Mouse (Mus musculus): ENCODE results near the gene Strip1.

Strip1 gene

GRCm38 (mm10) chr3:107627641-107628040, 3.9 kb downstream of the Strip1 start:
- DNase-seq (ENCODE audit: low spot score in 2 of 2): peak in 1 of 2 experiments; percentile 40

GRCm38 (mm10) chr3:107626751-107627150, 4.7 kb downstream of the Strip1 start:
- peak in 1 of 2 experiments; percentile 53 for DNase-seq (ENCODE audit: low spot score in 2 of 2)

GRCm38 (mm10) chr3:107625536-107625935, 6.0 kb downstream of the Strip1 start:
- peak in 1 of 2 experiments; percentile 55 for DNase-seq (ENCODE audit: low spot score in 2 of 2)

- peak; percentile 8 to 51 for DNase-seq (ENCODE audit: low spot score in 2 of 2)
These were observed 7.1 kb downstream of the Strip1 start for GRCm38 (mm10) chr3:107624424-107624823.

GRCm38 (mm10) chr3:107622537-107622936, 9.0 kb downstream of the Strip1 start:
- peak in 1 of 2 experiments; percentile 52 for DNase-seq (ENCODE audit: low spot score in 2 of 2)

- DNase-seq (ENCODE audit: low spot score in 2 of 2): peak; percentile 9 to 58
These were observed 10.0 kb downstream of the Strip1 start for GRCm38 (mm10) chr3:107621286-107622075.

- peak in 1 of 2 experiments; percentile 50 for DNase-seq (ENCODE audit: low spot score in 2 of 2)
These were observed 11.6 kb downstream of the Strip1 start for GRCm38 (mm10) chr3:107619911-107620310.

- DNase-seq (ENCODE audit: low spot score in 2 of 2): no peak
These were observed 13.7 kb downstream of the Strip1 start for GRCm38 (mm10) chr3:107617800-107618199.

- DNase-seq (ENCODE audit: low spot score in 2 of 2): peak; percentile 62 to 86
These were observed 18.5 kb downstream of the Strip1 start for GRCm38 (mm10) chr3:107612902-107613525.

GRCm38 (mm10) chr3:107611394-107611793, 20.1 kb downstream of the Strip1 start:
- no peak for DNase-seq (ENCODE audit: low spot score in 2 of 2)

GRCm38 (mm10) chr3:107609376-107609775, 22.1 kb downstream of the Strip1 start:
- DNase-seq (ENCODE audit: low spot score in 2 of 2): no peak

- DNase-seq (ENCODE audit: low spot score in 2 of 2): no peak
These were observed 22.7 kb downstream of the Strip1 start for GRCm38 (mm10) chr3:107608808-107609207.

- DNase-seq (ENCODE audit: low spot score in 2 of 2): no peak
These were observed 24.3 kb downstream of the Strip1 start for GRCm38 (mm10) chr3:107607221-107607620.

- peak; percentile 44 to 84 for DNase-seq (ENCODE audit: low spot score in 2 of 2)
These were observed 26.2 kb downstream of the Strip1 start for GRCm38 (mm10) chr3:107605304-107605703.

- DNase-seq (ENCODE audit: low spot score in 2 of 2): no peak
These were observed 31.4 kb downstream of the Strip1 start for GRCm38 (mm10) chr3:107600127-107600526.

- no peak for DNase-seq (ENCODE audit: low spot score in 2 of 2)
These were observed 33.7 kb downstream of the Strip1 start for GRCm38 (mm10) chr3:107597586-107598389.

- DNase-seq (ENCODE audit: low spot score in 2 of 2): no peak
These were observed 34.4 kb downstream of the Strip1 start for GRCm38 (mm10) chr3:107597134-107597533.

- no peak for DNase-seq (ENCODE audit: low spot score in 2 of 2)
These were observed 34.9 kb downstream of the Strip1 start for GRCm38 (mm10) chr3:107596559-107596958.

- DNase-seq (ENCODE audit: low spot score in 2 of 2): no peak
These were observed 35.5 kb downstream of the Strip1 start for GRCm38 (mm10) chr3:107595938-107596461.

GRCm38 (mm10) chr3:107595264-107595937, 36.1 kb downstream of the Strip1 start:
- no peak for DNase-seq (ENCODE audit: low spot score in 2 of 2)

GRCm38 (mm10) chr3:107594662-107595263, 36.7 kb downstream of the Strip1 start, which contains the start of gene Alx3:
TSS of gene Alx3 (plus strand) at chr3:107595031.
- DNase-seq (ENCODE audit: low spot score in 2 of 2): no peak

Measured in spleen, postnatal 4 days (tissue).